Mouse (Mus musculus) spleen, embryonic (tissue): ENCODE measurements at regions not wholly inside any gene's neighbourhood (a gene's known extent, or its start where the extent isn't known, plus 50 kb on each side); places are given as distances from the start of the nearest gene placed in this dataset.
"Not testable (repeated sequence)": the region's sequence is repeated elsewhere in the genome, so short reads cannot be mapped to it uniquely, and the experiment has no call there.

Experiments used
- CTCF ChIA-PET: fragments of 350-600 bp; sonication (Branson Sonifier 250); formaldehyde crosslinking; loops from one replicate; lab custom pipeline; 2022; lab: Charles Lee

DNA sequence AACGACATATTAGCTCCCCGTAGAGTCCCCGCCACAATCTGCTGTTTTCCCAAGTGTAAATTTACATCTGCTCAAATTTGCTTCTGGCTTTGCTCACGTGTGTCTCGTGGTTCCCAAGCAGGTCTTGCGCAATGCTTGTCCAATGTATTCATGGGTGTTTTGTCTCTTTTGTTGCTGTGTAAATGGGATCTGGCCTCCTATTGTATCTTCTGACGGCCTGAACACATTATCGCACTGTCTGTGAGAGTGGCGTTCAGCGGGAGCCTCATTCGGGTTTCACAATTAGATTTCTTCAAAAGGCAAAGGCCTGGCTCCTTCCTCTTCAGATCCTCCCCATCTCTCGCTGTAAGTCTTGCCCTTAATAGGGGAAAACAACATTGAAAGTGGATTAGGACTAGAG lies 274.5 kb downstream of the Fam19a5 start:
- CTCF ChIA-PET, result no interaction called here

DNA sequence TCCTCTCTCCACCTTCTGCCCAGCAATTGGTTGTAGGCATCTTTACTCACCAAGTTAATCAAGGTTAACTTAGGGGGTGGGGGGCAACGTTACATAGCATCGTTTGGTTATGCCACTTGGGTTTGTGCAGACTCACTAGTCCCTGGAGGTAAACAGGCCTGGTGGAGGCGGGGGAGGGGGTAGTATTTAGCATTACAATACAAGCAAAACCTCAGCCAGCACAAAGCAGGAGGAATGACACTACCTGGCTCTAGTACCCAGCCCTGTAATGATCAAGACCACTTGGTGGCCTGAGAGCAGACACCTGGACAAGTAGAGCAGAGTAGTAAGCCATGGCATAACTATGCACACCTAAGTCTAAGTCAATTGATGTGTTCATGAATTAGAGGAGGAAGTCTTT lies 298.0 kb downstream of the Fam19a5 start:
- CTCF ChIA-PET, result no interaction called here

DNA sequence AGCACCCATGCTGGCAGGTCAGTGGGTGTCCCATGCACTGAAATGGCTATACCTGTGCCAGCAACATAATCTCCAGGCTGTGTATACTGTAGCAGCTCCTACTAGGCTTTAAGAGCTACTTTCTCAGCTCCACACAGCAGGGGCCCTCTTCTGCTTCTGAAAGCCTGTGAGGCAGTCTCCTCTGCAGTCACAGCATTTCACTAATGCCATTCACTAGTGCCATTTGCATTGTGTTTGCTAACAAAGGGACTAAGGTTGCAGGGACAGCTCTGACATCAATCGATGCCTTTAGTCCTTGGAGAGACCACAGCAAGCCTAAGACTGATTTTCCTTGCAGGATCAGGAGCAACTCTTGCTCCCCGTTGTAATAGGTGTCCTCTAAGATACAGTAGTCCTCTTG lies 315.0 kb downstream of the Fam19a5 start:
- CTCF ChIA-PET, result no interaction called here

DNA sequence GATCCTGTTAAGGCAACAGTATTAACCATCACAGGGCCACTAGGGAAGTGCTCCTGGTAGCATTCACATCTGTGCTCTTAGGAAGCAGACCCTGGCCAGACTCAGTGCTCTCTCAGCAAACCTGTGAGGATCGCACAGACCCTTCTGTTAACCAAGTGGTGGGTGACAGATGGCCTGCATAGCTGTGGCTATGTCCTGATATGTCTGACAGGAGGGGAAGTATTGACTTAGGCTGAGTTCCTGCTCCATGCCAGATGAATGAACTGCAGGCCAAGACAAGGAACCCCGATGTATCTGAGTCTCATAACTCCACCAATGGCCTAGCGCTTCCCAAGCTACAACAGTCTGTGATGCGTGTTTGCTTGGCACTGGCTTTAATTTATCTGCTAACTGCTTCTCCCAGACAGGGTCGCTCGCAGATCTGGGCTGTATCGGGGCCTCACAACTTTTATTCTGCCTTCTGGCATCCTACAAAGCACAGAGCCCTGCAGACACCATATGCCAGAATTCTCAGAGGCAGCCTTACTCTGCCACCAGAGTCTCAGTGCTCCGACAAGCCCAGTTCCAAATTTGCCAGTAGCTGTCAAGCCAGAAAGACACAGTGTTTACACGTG lies 332.3 kb downstream of the Fam19a5 start:
- CTCF ChIA-PET, result no interaction called here

DNA sequence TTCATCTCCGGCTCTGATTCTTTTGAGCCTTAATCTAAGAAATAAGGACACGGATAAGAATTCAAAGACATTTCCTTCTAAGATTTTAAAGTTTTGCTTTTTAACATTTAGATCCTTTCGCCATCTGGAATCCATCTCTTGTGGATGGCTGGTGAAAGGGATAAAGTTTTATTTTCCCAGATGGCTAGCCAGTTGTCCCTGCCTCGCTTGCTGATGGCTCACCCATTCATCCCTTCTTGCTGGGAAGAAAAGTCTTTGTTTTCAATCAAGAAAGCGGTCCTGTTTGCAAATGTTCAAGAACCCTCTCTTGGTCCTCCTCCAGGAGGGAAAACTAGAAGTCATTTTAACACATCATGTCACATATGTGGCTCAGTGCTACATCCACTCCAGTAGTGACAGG lies 346.8 kb downstream of the Fam19a5 start:
- CTCF ChIA-PET, result no interaction called here

DNA sequence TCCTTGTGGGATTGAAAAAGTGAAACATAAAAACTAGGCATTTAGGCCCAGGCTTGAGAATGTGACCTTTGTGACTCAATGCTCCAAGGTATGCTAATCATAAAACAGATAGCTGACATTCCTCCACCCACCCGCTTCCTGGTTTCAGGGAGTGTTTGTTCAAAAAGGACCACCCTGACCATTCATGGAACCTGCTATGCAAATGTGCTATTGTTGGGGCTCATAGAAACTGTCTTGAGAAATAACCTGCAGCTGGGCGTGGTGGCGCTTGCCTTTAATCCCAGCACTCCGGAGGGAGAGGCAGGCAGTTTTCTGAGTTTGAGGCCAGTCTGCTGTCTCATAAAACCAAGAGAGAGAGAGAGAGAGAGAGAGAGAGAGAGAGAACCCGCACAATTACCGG lies 350.8 kb downstream of the Fam19a5 start:
- CTCF ChIA-PET, result not testable (repeated sequence)

DNA sequence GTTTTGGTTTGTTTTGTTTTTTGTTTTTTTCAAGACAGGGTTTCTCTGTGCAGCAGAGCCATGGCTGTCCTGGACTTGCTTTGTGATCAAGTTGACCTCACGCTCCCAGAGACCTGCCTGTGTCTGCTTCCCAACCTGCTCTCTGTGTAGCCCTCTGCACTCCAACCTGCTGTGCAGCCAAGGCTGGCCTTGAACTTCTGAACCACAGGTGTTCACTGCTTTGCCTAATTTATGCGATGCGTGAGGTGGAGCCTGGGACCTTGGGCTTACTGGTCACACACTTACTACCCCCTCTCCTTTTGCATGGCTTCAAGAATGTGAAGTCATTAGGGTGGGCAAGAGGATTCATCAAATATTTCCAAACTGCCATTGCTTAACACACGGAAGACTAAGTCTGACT lies 354.6 kb downstream of the Fam19a5 start:
- CTCF ChIA-PET, result no interaction called here

DNA sequence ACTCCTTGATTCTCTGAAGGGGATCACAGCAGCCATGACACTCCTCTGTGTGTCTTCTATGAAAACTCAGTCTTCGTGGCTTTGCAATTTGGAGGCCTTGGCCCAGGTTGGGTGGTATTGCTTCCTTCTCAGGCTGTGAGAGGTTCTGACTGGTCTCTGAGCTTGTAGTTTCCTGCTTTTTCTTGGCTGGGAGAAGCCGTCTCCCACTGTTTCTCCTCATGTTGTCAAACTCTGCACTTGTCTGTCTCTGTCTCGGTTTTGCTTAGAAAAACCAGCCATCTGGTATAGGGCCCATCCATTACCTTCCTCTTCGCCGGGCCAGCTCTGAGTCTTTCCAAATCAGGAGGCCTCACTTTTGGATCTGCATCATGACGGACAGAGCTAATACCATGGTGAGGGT lies 360.3 kb downstream of the Fam19a5 start:
- CTCF ChIA-PET, result no interaction called here

DNA sequence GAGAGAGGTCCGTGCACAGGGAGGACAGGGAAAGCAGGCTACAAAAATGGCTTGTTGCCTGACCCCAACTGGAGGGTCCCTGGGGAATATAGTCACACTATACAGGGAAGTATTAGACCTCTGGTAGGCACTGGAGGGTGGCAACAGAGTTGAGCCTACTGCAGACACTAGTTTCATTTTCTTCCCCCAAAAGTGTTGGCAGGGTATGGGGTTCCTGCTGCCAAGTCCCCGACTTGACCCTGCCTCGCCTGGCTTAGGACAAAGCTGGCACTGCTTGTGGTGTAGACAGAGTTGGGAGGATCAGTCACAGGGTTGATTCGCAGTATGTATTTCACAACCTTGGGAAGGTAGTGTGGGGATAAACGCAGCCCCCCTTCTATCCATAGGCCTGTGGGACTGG lies 362.2 kb downstream of the Fam19a5 start:
- CTCF ChIA-PET, result no interaction called here

DNA sequence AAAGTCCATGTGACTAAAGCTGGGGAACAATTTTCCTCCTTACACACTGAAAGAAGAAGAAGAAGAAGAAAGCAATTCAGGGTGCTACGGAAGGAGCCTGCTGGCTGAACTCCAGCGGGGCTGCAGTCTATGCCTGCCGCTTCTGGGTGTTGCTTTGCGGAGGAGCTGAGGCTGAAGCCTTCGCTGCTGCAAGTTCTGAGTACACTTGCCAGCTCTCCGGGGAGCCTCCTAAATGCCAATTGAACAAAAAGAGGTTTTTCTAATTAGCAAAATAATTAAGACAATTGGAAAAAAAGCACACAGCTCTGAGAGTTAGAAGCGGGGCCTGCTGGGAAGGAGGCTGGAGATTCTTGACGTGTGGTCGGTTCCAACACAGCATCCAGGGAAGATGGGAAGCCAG lies 378.0 kb downstream of the Fam19a5 start:
- CTCF ChIA-PET, result no interaction called here

DNA sequence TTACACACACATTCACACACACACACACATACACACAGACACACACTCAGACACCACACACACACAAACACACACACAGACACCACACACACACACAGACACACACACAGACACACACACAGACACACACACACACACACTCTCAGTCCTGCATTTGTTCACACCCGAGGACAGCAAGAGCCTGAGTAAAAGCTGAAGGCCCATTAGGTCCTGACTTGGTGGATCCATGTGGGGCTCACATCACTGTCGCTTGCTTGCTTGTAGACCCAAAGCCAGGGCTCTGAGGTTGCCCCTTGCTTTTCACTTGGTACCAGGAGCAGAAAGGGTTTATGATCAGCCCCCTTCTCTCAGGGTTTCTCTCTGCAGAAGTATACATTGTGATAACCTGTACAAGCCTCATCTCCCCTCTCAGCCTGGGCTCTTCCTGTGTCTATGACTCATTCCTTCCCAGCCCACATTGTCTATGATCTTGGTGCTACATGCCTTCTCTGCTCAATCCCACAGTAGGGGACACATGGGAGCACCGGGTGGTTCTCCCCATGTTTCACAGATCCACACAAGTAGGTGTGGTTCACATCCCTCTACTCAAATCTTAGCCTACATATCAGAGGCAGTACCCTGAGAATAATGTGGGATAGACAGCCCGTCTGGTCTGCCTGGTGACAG lies 378.8 kb downstream of the Fam19a5 start:
- CTCF ChIA-PET, result no interaction called here

DNA sequence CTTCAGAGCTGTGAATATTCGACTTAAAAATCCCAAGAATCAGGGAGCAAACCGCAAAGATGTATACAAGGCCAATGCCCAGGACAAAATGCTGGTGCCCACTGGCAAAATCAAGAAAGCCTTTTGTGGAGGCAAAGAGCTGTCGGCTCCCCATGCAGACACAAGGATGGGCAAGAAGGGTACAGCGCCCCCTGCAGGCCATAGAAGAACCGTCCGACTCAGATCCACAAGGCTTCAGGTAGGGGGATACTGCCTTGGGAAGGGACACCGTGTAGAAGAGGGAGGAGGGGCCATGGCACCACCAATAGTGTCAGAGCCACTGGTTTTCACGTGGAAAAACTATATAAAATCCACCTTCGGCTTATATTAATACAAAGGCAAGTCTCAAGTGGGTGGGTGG lies 379.8 kb downstream of the Fam19a5 start:
- CTCF ChIA-PET, result no interaction called here

DNA sequence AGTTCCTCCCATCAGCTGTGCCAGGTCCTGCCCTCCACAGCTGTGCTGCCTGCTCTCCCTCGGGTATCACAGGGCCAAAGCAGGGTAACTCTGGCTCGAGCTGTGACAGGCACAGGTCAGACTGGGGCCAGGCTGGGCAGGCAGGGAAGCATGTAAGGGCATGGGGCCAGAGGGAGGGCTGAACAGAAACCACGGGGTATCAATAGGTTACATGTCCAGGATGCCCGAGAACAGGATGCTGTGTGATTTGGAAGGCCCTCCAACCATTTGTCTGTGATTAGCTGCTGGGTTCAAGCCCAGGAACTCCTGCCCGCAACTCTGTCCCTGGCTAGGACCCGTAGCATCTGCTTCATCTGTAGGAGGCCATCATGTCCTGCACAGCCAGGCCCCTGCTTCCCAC lies 391.9 kb downstream of the Fam19a5 start:
- CTCF ChIA-PET, result no interaction called here

DNA sequence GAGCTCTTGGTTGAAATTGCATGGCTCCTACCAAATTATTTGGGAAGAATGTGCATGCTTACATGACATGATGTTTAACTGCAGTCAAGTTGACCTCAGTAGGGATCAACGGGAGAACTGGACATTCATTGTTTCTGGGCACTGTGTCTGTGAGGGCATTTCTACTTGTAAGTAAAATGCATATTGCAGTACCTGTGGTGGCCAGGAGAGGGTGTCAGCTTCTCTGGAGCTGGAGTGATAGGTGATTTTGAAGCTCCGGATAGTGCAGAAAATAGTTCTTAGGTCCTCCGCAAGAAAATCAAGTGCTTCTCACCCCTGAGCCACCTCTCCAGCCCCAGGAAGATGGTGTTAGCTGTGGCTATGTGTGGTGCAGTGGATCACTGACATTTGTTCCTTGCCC lies 396.7 kb downstream of the Fam19a5 start:
- CTCF ChIA-PET, result no interaction called here

DNA sequence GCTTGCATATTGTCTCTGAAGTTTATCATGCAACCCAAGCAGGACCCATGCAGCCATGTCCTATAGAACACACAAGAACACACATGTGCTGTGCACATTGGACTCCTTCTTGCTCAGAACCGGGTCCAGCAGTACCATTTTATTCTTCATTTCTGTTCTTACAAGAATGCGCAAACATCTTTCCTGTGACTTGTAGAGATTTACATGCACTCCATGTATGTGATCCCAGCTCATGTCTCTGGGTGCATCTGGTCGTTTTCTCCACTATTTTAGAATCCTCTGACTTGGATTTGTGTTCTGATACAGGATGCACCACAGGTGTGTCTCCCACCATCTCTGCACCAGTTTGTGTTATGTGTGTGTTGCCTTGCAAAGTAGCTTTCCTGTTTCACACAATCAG lies 408.4 kb downstream of the Fam19a5 start:
- CTCF ChIA-PET, result no interaction called here

DNA sequence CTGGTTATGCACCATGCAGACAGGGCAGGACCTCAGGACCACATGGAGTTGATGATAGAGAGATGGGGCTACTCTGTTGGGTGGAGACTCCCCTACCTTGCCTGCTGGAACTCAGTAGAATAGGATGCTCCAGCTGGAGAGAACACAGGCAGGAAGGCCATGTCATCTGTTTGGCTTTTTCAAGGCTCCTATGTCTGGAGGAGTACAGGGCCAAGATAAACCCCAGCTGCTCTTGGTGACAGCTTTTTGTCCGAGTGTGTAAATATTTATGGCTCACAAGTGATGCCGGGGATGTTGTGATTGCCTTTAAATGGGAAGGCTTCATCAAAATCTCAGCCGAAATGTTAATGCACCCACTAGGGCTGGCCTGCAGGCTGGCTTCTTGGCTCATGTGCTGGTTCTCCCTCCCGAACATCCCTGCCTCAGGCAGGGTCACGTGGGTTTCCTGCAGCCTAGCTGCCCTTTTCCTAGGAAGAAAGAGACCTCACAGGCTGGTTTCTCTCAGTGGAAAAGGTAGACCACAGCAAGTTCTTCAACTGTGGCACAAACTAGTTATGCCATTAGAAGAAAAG lies 411.7 kb downstream of the Fam19a5 start:
- CTCF ChIA-PET, result no interaction called here

DNA sequence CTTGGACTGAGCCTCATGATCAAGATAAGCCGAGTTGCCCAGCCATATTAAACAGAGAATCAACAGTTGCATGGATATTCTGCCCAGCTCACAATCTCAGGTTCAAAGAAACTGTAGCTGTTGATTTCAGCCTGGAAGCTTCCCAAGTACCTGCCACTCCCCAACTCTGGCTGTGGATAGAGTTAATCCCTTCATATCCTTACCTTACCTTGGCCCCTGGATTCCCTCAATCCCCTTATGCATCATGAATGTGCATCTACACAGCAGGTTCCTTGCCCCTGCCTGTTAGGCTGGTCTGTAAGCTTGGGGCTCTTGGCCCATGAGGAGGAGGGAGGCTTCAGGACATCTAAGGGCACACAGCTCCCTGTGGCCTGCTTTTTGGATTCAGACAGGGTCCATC lies 414.8 kb downstream of the Fam19a5 start:
- CTCF ChIA-PET, result no interaction called here

DNA sequence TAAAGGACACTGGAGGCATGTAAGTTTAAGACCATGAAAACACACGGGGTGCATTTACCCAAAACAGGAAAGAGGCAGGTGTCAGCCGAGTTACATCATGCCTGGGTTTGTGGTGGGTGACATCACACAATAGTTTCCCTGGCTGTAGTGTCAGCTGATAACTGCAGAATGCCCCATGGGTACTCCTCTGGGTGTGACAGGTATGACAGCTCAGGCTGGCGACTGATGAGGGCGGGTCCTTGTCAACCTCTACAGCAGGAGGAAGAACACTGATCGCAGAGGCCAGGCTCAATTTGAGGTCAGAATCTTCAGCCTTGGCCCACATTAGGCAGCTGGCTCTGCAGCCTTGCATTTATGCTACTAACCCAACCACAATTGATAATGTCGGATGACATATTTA lies 428.5 kb downstream of the Fam19a5 start:
- CTCF ChIA-PET, result no interaction called here

DNA sequence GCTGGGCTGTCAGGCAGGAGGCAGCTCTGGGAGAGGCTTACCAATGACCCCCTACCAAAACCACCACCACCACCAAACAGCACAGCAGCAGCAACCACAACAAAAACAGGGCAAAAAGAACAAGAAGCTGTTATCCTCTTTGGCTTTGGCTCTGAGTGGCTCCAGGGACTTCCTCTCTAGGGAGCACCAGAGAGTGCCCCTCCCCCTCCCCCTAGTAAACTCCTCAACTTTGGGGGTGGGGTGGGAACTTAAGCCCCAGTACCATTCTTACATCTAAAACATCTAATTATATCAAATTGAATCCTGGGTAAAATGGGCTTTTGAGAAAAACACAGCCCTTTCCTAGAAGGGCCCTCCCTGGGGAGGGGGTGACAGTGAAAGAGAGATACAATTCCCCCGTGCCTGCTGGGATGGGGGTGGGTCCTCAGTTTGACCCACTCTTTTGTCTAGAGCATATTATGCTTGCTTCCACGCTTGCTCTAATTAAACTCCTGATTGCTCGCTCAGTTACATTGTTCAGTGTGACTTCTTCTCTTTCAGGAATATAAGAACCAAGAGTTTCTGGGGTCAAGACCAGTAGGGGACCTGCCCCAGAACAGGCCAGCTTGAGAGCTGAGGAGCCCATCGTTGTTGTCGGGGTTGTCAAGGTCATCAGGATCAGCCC lies 443.4 kb downstream of the Fam19a5 start:
- CTCF ChIA-PET, result no interaction called here

DNA sequence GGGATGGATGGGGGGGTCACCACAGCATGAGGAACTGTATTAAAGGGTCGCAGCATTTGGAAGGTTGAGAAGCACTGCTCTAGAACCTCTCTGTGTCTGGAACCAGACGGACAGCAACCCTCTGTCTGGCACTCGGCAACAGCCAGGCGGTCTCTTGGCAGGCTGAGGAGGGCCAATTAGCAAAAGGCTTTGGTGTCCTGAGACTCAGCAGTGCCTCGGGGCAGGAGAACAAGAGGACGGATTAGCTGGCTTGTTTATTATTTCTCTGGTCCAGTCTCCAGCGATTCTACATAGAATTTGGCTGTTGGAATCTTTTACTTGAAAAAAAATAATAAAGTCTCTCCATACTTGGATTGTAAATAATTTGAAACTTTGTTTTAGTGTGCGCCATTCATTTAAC lies 450.4 kb downstream of the Fam19a5 start:
- CTCF ChIA-PET, result no interaction called here

DNA sequence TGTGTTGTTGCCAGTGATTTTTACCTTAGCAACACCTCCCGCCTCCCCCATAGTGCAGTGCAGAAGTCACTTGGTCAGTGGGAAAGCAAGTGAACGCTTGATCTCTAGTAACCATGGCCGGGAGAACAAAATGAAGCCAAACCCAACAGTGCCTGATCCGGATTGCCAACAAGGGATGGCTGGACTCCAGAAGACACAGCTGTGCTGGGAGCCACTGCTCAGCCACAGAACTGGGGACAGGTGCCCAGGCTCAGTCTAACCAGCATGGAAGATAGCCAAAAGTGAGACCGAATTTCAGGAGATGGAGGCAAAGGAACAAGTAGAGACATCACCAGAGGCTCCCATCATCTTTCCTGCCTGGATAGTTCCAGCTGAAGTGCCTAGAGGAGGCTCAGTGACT lies 473.0 kb downstream of the Fam19a5 start:
- CTCF ChIA-PET, result no interaction called here

DNA sequence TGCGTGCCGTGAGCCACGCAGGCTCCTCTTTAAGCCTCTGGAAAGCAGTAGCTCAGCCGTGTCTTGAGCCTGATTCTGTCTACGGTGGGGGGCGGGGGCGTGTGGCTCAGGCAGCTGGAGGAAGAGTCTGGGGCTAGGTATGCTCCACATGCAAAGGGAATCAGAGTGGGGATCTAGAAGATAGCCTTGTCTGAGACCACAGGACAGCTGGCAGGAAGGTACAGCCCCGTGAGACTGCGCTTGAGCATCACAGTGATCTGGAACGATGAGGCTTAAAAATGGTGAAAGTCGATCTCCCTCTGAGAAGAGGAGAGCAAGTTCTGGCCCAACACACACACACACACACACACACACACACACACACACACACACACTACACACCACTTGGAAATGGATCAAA lies 488.7 kb downstream of the Fam19a5 start:
- CTCF ChIA-PET, result no interaction called here

DNA sequence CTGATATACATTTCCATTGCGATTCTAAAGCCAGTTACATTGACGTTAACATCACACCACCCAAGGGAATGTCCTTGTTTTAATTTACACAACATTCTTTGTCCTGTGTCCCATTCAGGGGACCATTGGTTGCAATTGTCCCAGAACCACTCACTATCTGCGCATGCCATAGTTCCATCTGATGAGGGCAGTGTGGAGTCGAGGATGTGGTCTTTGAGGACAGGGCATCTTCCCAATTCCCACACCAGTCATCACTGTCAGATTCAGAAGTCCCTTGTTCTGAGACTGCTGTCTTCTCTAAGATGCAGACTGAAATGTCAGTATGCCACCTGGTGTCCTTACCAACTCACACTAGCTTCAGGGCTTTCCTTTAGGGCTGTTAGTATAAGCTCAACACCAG lies 489.6 kb downstream of the Fam19a5 start:
- CTCF ChIA-PET, result no interaction called here
